Mouse (Mus musculus) bone marrow, adult 2 months (tissue): Measurements from ENCODE around the gene Hsd17b13.

ENCODE experiments used
- CTCF ChIP-seq: fragments of 200-500 bp; IDR thresholded peaks from 2 replicates; pipeline ENCODE4 v1.5.1; 2011; ENCODE audit warnings: low read length, control low read depth; ENCODE audit not compliant: control insufficient read depth, insufficient read depth
- POLR2A ChIP-seq: fragments of 200-500 bp; IDR thresholded peaks from 2 replicates; pipeline ENCODE4 v1.6.1; 2011; ENCODE audit warnings: low read depth, mild to moderate bottlenecking, control low read depth, low read length, borderline replicate concordance; ENCODE audit not compliant: control insufficient read depth

GRCm38 (mm10) chr5:103918233-103918632, 59.0 kb downstream of the Hsd17b13 start:
- TF ChIP-seq POLR2A (no peak), CTCF (no peak)
